Mouse (Mus musculus): ENCODE data around the gene Cyp4f18.

DNA sequence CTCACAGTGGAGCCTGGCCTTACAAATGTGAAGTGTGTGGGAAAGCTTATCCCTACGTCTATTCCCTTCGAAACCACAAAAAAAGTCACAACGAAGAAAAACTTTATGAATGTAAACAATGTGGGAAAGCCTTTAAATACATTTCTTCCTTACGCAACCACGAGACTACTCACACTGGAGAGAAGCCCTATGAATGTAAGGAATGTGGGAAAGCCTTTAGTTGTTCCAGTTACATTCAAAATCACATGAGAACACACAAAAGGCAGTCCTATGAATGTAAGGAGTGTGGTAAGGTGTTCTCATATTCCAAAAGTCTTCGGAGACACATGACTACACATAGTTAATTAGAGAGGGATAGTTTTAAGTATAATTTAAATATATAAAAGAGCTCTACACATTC is 40.8 kb downstream of the Cyp4f18 start:
- TF ChIP-seq TAL1 (IDR thresholded peaks at IDR 0.05; ENCODE audit: low read length) (no peak), GATA1 (IDR thresholded peaks at IDR 0.05; ENCODE audit: low read length) (no peak)
